Mouse (Mus musculus) testis, postnatal 10 days (tissue): ENCODE data around the gene Ano4.

ENCODE experiments used
- DNase-seq: peaks from one replicate; pipeline ENCODE4 v3.0.0; 2021; ENCODE audit warnings: low spot score

The Ano4 gene

GRCm38 (mm10) chr10:89280402-89280801 lies 64.2 kb downstream of the Ano4 start:
- DNase-seq: no peak

- no peak for DNase-seq
Measured at GRCm38 (mm10) chr10:89273001-89273680, 71.4 kb downstream of the Ano4 start.

GRCm38 (mm10) chr10:89267312-89267711 lies 77.2 kb downstream of the Ano4 start:
- DNase-seq: no peak

GRCm38 (mm10) chr10:89263396-89263795 lies 81.2 kb downstream of the Ano4 start:
- DNase-seq: no peak

GRCm38 (mm10) chr10:89257457-89258381 lies 86.8 kb downstream of the Ano4 start:
- DNase-seq: peak; percentile 46

- peak; percentile 45 for DNase-seq
Measured at GRCm38 (mm10) chr10:89256762-89257456, 87.7 kb downstream of the Ano4 start.

GRCm38 (mm10) chr10:89254765-89255164 lies 89.8 kb downstream of the Ano4 start:
- no peak for DNase-seq

GRCm38 (mm10) chr10:89253799-89254198 lies 90.8 kb downstream of the Ano4 start:
- DNase-seq: no peak

- DNase-seq: no peak
Measured at GRCm38 (mm10) chr10:89252636-89253035, 91.9 kb downstream of the Ano4 start.

- DNase-seq: no peak
Measured at GRCm38 (mm10) chr10:89243808-89244207, 100.8 kb downstream of the Ano4 start.

GRCm38 (mm10) chr10:89224524-89224923 lies 120.0 kb downstream of the Ano4 start:
- DNase-seq: peak; percentile 77

- DNase-seq: no peak
Measured at GRCm38 (mm10) chr10:89222284-89222989, 122.1 kb downstream of the Ano4 start.

GRCm38 (mm10) chr10:89216078-89216477 lies 128.5 kb downstream of the Ano4 start:
- no peak for DNase-seq

GRCm38 (mm10) chr10:89205858-89206257 lies 138.7 kb downstream of the Ano4 start:
- peak; percentile 60 for DNase-seq

GRCm38 (mm10) chr10:89196444-89196843 lies 148.1 kb downstream of the Ano4 start:
- DNase-seq: no peak

GRCm38 (mm10) chr10:89195068-89195467 lies 149.5 kb downstream of the Ano4 start:
- no peak for DNase-seq

GRCm38 (mm10) chr10:89194440-89194839 lies 150.1 kb downstream of the Ano4 start:
- no peak for DNase-seq

- DNase-seq: no peak
Measured at GRCm38 (mm10) chr10:89177921-89178320, 166.6 kb downstream of the Ano4 start.

GRCm38 (mm10) chr10:89164533-89164932 lies 180.0 kb downstream of the Ano4 start:
- DNase-seq: no peak

- DNase-seq: no peak
Measured at GRCm38 (mm10) chr10:89155502-89155901, 189.1 kb downstream of the Ano4 start.

- no peak for DNase-seq
Measured at GRCm38 (mm10) chr10:89154797-89155465, 189.6 kb downstream of the Ano4 start.
